Mouse (Mus musculus) spleen, postnatal 14 days (tissue): ENCODE results near the gene Mybph.

ENCODE experiments used
- DNase-seq, 2 experiments: peaks; one replicate each; pipeline ENCODE4 v3.0.0; 2021 to 2022; ENCODE audit warnings: low spot score in 2 of 2

Mybph gene

GRCm38 (mm10) chr1:134184089-134184488 is 9.2 kb upstream of the Mybph start:
- DNase-seq: no peak

GRCm38 (mm10) chr1:134188217-134188616 is 5.0 kb upstream of the Mybph start:
- DNase-seq: no peak

GRCm38 (mm10) chr1:134188989-134189729 is 4.1 kb upstream of the Mybph start:
- no peak for DNase-seq

- no peak for DNase-seq
Observed at GRCm38 (mm10) chr1:134191192-134191591, 2.1 kb upstream of the Mybph start.

GRCm38 (mm10) chr1:134192024-134192423 is 1.2 kb upstream of the Mybph start:
- DNase-seq: no peak

GRCm38 (mm10) chr1:134193674-134194197 is 488 bp downstream of the Mybph start:
- DNase-seq: no peak

- DNase-seq: no peak
Observed at GRCm38 (mm10) chr1:134194298-134195022, 1.2 kb downstream of the Mybph start.

GRCm38 (mm10) chr1:134195117-134195516 is 1.9 kb downstream of the Mybph start:
- no peak for DNase-seq

GRCm38 (mm10) chr1:134195571-134195970 is 2.3 kb downstream of the Mybph start:
- DNase-seq: no peak

- no peak for DNase-seq
Observed at GRCm38 (mm10) chr1:134195979-134196378, 2.7 kb downstream of the Mybph start.

GRCm38 (mm10) chr1:134196386-134196785 is 3.1 kb downstream of the Mybph start:
- DNase-seq: peak; percentile 46 to 68

- DNase-seq: no peak
Observed at GRCm38 (mm10) chr1:134197325-134197982, 4.2 kb downstream of the Mybph start.

- no peak for DNase-seq
Observed at GRCm38 (mm10) chr1:134198197-134198995, 5.1 kb downstream of the Mybph start.

- DNase-seq: no peak
Observed at GRCm38 (mm10) chr1:134200481-134200880, 7.2 kb downstream of the Mybph start.

GRCm38 (mm10) chr1:134200998-134201686 is 7.9 kb downstream of the Mybph start:
- no peak for DNase-seq

GRCm38 (mm10) chr1:134201751-134202420 is 8.6 kb downstream of the Mybph start:
- no peak for DNase-seq

GRCm38 (mm10) chr1:134204230-134204629 is 11.0 kb downstream of the Mybph start:
- no peak for DNase-seq

GRCm38 (mm10) chr1:134205296-134206018 is 12.2 kb downstream of the Mybph start:
- DNase-seq: no peak

GRCm38 (mm10) chr1:134206085-134206484 is 12.8 kb downstream of the Mybph start:
- DNase-seq: no peak
